Comparison of ENCODE assay signal across 12 mouse cellular contexts in genomic region chr5:110098991-110099477, GRCm38 (mm10). TPM values are rescaled to one million over a fixed set of nuclear protein-coding genes. Genes with fewer than 3 reads are reported as not detected.
DNase-seq lines count a peak whose midpoint lies in the region; ATAC-seq lines count a peak whose summit lies in the region.
"Had no signal": no experiment of that assay in that cellular context is flagged by ENCODE, and none has a peak within 500 bp of the region (broad histone marks: within the 10 kb centered on the region; RNA-seq: fewer than 3 reads in every experiment).

No protein-coding gene starts in this region.

- H3K9me3 ChIP-seq in embryonic facial prominence, embryonic 15.5 days (replicated peaks), result no peaks in the 10 kb centered on the region
- H3K9me3 ChIP-seq in heart, embryonic 11.5 days (replicated peaks; ENCODE audit: control insufficient read depth, low read length), result no peaks in the 10 kb centered on the region
- H3K9me3 ChIP-seq: limb, embryonic 15.5 days had no signal

- H3K9ac ChIP-seq in embryonic facial prominence, embryonic 15.5 days, result no peak overlapping the region
- no peak overlapping the region for H3K9ac ChIP-seq in heart, embryonic 11.5 days (ENCODE audit: low read depth, low read length)
- H3K9ac ChIP-seq: limb, embryonic 15.5 days had no signal

- H3K36me3 ChIP-seq in embryonic facial prominence, embryonic 15.5 days, result peaks cover 12% of the 10 kb centered on the region
- peaks cover 12% of the 10 kb centered on the region for H3K36me3 ChIP-seq in heart, embryonic 11.5 days (ENCODE audit: control insufficient read depth, insufficient read depth, low read length)

- no peak overlapping the region for H3K4me2 ChIP-seq in embryonic facial prominence, embryonic 15.5 days (replicated peaks)
- no peak overlapping the region for H3K4me2 ChIP-seq in heart, embryonic 11.5 days
- H3K4me2 ChIP-seq: limb, embryonic 15.5 days had no signal

- peaks cover 29% of the 10 kb centered on the region for H3K4me1 ChIP-seq in embryonic facial prominence, embryonic 15.5 days
- H3K4me1 ChIP-seq in heart, embryonic 11.5 days (ENCODE audit: control insufficient read depth, insufficient read depth, low read length), result peaks cover 7% of the 10 kb centered on the region

- no peak for ATAC-seq in embryonic facial prominence, embryonic 15.5 days (ENCODE audit: insufficient number of reproducible peaks, low FRiP score, low TSS enrichment, low read depth)
- ATAC-seq in monocyte, adult 5-6 weeks (replicated peaks; ENCODE audit: insufficient number of reproducible peaks, low FRiP score, low TSS enrichment, poor library complexity, severe bottlenecking), result no peak
- ATAC-seq in heart, embryonic 11.5 days (replicated peaks; ENCODE audit: insufficient number of reproducible peaks, low FRiP score, low TSS enrichment), result no peak
- ATAC-seq: hindbrain, embryonic 16.5 days had no signal

- H3K27ac ChIP-seq in embryonic facial prominence, embryonic 15.5 days (replicated peaks), result peak overlapping the region; percentile 17
- no peak overlapping the region for H3K27ac ChIP-seq in heart, embryonic 11.5 days (ENCODE audit: low read depth, low read length)
- H3K27ac ChIP-seq: limb, embryonic 15.5 days had no signal

- 22% methylated on average over 1 of the region's 1 CpGs for WGBS in embryonic facial prominence, embryonic 15.5 days
- 59% methylated on average over 1 of the region's 1 CpGs for WGBS in heart, embryonic 11.5 days (ENCODE audit: insufficient replicate concordance)

- no peak overlapping the region for H3K4me3 ChIP-seq in embryonic facial prominence, embryonic 15.5 days (replicated peaks)
- H3K4me3 ChIP-seq in heart, embryonic 11.5 days (ENCODE audit: low read depth, low read length), result no peak overlapping the region
- H3K4me3 ChIP-seq: limb, embryonic 15.5 days had no signal

- peak; percentile 58 to 65 for DNase-seq in frontal cortex, adult 2 months (ENCODE audit: extremely low spot score in 1 of 2, low spot score in 1 of 2)
- DNase-seq in frontal cortex, postnatal 10 days (ENCODE audit: low spot score in 2 of 2), result no peak
- DNase-seq in ES-CJ7 (ENCODE audit: low read depth, low spot score), result peak; percentile 96
- peak; percentile 11 for DNase-seq in right cerebral cortex, postnatal 14 days
- DNase-seq in urinary bladder, adult 18-20 months (ENCODE audit: low spot score in 2 of 2), result no peak
- DNase-seq: midbrain, embryonic 14.5 days had no signal

- H3K27me3 ChIP-seq in embryonic facial prominence, embryonic 15.5 days, result no peaks in the 10 kb centered on the region
- H3K27me3 ChIP-seq in heart, embryonic 11.5 days (ENCODE audit: control insufficient read depth, insufficient read depth, low read length), result peaks cover 7% of the 10 kb centered on the region; the same call in 1 of the 2 replicates

RNA-seq across cellular contexts. Expression of gene Plcxd1, which starts 0.7 kb away (rescaled TPM):
- 14.3 and 17.5 TPM in 2 replicates for polyA plus RNA-seq in frontal cortex, adult 2 months (2012; rRNA removed)
- polyA plus RNA-seq in embryonic facial prominence, embryonic 15.5 days (2015; fragmentation: Nextera tagmentation; extraction: Ambion mirVana), result 1.9 and 3.9 TPM in 2 replicates
- total RNA-seq in monocyte, adult 5-6 weeks (2017), result 0.10 to 2.3 TPM in 2 of 3 replicates, not detected in the other
- 0.32 and 0.33 TPM in 2 replicates for polyA plus RNA-seq in heart, embryonic 11.5 days (2014; fragmentation: Nextera tagmentation; extraction: Ambion mirVana)
- total RNA-seq: granulocyte monocyte progenitor cell, adult 5-6 weeks had no signal

RNA-seq across cellular contexts. Expression of gene Gm35315, which starts 4.8 kb away (rescaled TPM):
- 0.90 and 1.2 TPM in 2 replicates for polyA plus RNA-seq in frontal cortex, adult 2 months (2012; rRNA removed)
- 0.92 and 1.2 TPM in 2 replicates for polyA plus RNA-seq in embryonic facial prominence, embryonic 15.5 days (2015; fragmentation: Nextera tagmentation; extraction: Ambion mirVana)
- 0.39 to 0.76 TPM in 2 of 3 replicates, not detected in the other for total RNA-seq in monocyte, adult 5-6 weeks (2017)
- polyA plus RNA-seq in heart, embryonic 11.5 days (2014; fragmentation: Nextera tagmentation; extraction: Ambion mirVana), result 0.24 and 1.0 TPM in 2 replicates

RNA-seq across cellular contexts. Expression of gene Gtpbp6, which starts 9.0 kb away (rescaled TPM):
- polyA plus RNA-seq in frontal cortex, adult 2 months (2012; rRNA removed), result 151 and 156 TPM in 2 replicates
- polyA plus RNA-seq in embryonic facial prominence, embryonic 15.5 days (2015; fragmentation: Nextera tagmentation; extraction: Ambion mirVana), result 38.2 and 38.4 TPM in 2 replicates
- total RNA-seq in monocyte, adult 5-6 weeks (2017), result 31.9 to 41.2 TPM (median 37.7 TPM) in 3 replicates
- polyA plus RNA-seq in heart, embryonic 11.5 days (2014; fragmentation: Nextera tagmentation; extraction: Ambion mirVana), result 18.1 and 19.8 TPM in 2 replicates

RNA-seq across cellular contexts. Expression of gene Zfp605, which starts 10.9 kb away (rescaled TPM):
- polyA plus RNA-seq in frontal cortex, adult 2 months (2012; rRNA removed), result 6.9 and 8.6 TPM in 2 replicates
- 4.5 and 4.8 TPM in 2 replicates for polyA plus RNA-seq in embryonic facial prominence, embryonic 15.5 days (2015; fragmentation: Nextera tagmentation; extraction: Ambion mirVana)
- total RNA-seq in monocyte, adult 5-6 weeks (2017), result 6.8 to 11.4 TPM (median 11.3 TPM) in 3 replicates
- 1.8 and 2.9 TPM in 2 replicates for polyA plus RNA-seq in heart, embryonic 11.5 days (2014; fragmentation: Nextera tagmentation; extraction: Ambion mirVana)

RNA-seq across cellular contexts. Expression of gene Gm17655, which starts 26.7 kb away (rescaled TPM):
- polyA plus RNA-seq in frontal cortex, adult 2 months (2012; rRNA removed), result 0.84 and 1.4 TPM in 2 replicates
- 2.3 and 3.8 TPM in 2 replicates for polyA plus RNA-seq in embryonic facial prominence, embryonic 15.5 days (2015; fragmentation: Nextera tagmentation; extraction: Ambion mirVana)
- 2.0 to 47.1 TPM (median 6.6 TPM) in 3 replicates for total RNA-seq in monocyte, adult 5-6 weeks (2017)
- 1.7 and 3.5 TPM in 2 replicates for polyA plus RNA-seq in heart, embryonic 11.5 days (2014; fragmentation: Nextera tagmentation; extraction: Ambion mirVana)

Comparison
In these comparisons a context has a peak if more than half of its experiments do, and no peak if none do; other contexts are left out.
1. DNase-seq: peak in frontal cortex, adult 2 months (2 of 2), ES-CJ7 (single experiment) and right cerebral cortex, postnatal 14 days (single experiment); none in frontal cortex, postnatal 10 days (0 of 2) and urinary bladder, adult 18-20 months (0 of 2).